In genomic region chr5:40901742-40902141, GRCm38 (mm10) we compare ENCODE assay signal across 23 mouse cellular contexts.
DNase-seq lines count a peak whose midpoint lies in the region; ATAC-seq and TF ChIP-seq lines count a peak whose summit lies in the region.
"Had no signal": no experiment of that assay in that cellular context is flagged by ENCODE, and none has a peak within 500 bp of the region (broad histone marks: within the 10 kb centered on the region; RNA-seq: fewer than 3 reads in every experiment).

No protein-coding gene starts in this region.

- H3K4me3 ChIP-seq in left cerebral cortex, adult 2 months: no peak overlapping the region
- H3K4me3 ChIP-seq: embryonic facial prominence, embryonic 13.5 days; embryonic facial prominence, embryonic 15.5 days; erythroblast, embryonic 14.5 days; forebrain, embryonic 10.5 days; forebrain, embryonic 12.5 days had no signal

- no peak for DNase-seq in frontal cortex, postnatal 25 days (ENCODE audit: low spot score in 2 of 2)
- DNase-seq in left cerebral cortex, adult 2 months (ENCODE audit: extremely low spot score in 1 of 2, low spot score in 2 of 2): no peak
- no peak for DNase-seq in left cerebral cortex, postnatal 4 days
- DNase-seq in brain, adult 2 months (ENCODE audit: low read depth, low spot score): peak; percentile 60
- peak; percentile 50 for DNase-seq in telencephalon, adult 2 months (ENCODE audit: low read depth, low spot score)
- no peak for DNase-seq in adrenal gland, postnatal 25 days
- DNase-seq: adrenal gland, adult 2 months; adrenal gland, postnatal 10 days; adrenal gland, postnatal 36 days; cerebellum, adult 11 months; cerebellum, adult 18-20 months; cerebellum, adult 8-10 months; cerebellum, adult 9-11 months; cerebellum, postnatal 14 days; cerebellum, postnatal 36 days; embryo, embryonic 11 days had no signal

- H3K27ac ChIP-seq in left cerebral cortex, adult 2 months: peak overlapping the region; percentile 3; the same call in 1 of the 2 replicates
- H3K27ac ChIP-seq: embryonic facial prominence, embryonic 13.5 days; embryonic facial prominence, embryonic 15.5 days; forebrain, embryonic 10.5 days; forebrain, embryonic 12.5 days had no signal

- intact Hi-C loops in left cerebral cortex, adult 2 months (cut with DNase I): no loop called here
- intact Hi-C loops in left cerebral cortex, postnatal 4 days (cut with DNase I): no loop called here

- TF ChIP-seq CTCF in left cerebral cortex, adult 2 months (IDR thresholded peaks at IDR 0.05): no peak

- ATAC-seq in frontal cortex, adult (ENCODE audit: low TSS enrichment): peak; percentile 99
- ATAC-seq: forebrain, embryonic 14.5 days had no signal

Comparison
In these comparisons a context has a peak if more than half of its experiments do, and no peak if none do; other contexts are left out.
1. DNase-seq: peak in brain, adult 2 months (single experiment) and telencephalon, adult 2 months (single experiment); none in frontal cortex, postnatal 25 days (0 of 2), left cerebral cortex, adult 2 months (0 of 2), left cerebral cortex, postnatal 4 days (single experiment) and adrenal gland, postnatal 25 days (single experiment).